Mouse (Mus musculus): Measurements from ENCODE around the gene Efna3. TPM values are rescaled to one million over a fixed set of nuclear protein-coding genes. Genes with fewer than 3 reads are reported as not detected.

The Efna3 gene
- polyA plus RNA-seq, 1 experiment from 2014 or later: 3.9 TPM

GRCm38 (mm10) chr3:89349869-89350501 is 27.2 kb upstream of the Efna3 start, which contains the start of gene Adam15:
Gene Adam15, minus strand, starts transcription at chr3:89349996.
- WGBS: 1% methylated on average over 53 of the region's 59 CpGs

GRCm38 (mm10) chr3:89348911-89349868 is 26.4 kb upstream of the Efna3 start:
- under 1% methylated on average over 38 of the region's 38 CpGs for whole genome bisulfite sequencing
- peak; percentile 41 for DNase-seq (ENCODE audit: low spot score)
- peaks cover 19% of the 10 kb centered on the region; the same call in 1 of the 2 replicates for H3K36me3 ChIP-seq
- peaks cover 37% of the 10 kb centered on the region for H3K4me1 ChIP-seq
- H3K27me3 ChIP-seq (ENCODE audit: low read depth, poor library complexity, severe bottlenecking): peaks cover 59% of the 10 kb centered on the region
- H3K9me3 ChIP-seq (replicated peaks): no peaks in the 10 kb centered on the region
- H3K27ac ChIP-seq (replicated peaks): peak overlapping the region; percentile 79
- peak overlapping the region; percentile 64 for H3K4me3 ChIP-seq

More at GRCm38 (mm10) chr3:89349869-89350501, 27.2 kb upstream of the Efna3 start, which contains the start of gene Adam15:
- H3K27me3 ChIP-seq (ENCODE audit: low read depth, poor library complexity, severe bottlenecking): peaks cover 59% of the 10 kb centered on the region
- peaks cover 39% of the 10 kb centered on the region for H3K4me1 ChIP-seq
- peak within 1 kb of the TSS; percentile 64 for H3K4me3 ChIP-seq
- DNase-seq (ENCODE audit: low spot score): peak; percentile 92
- H3K9me3 ChIP-seq (replicated peaks): no peaks in the 10 kb centered on the region
- H3K36me3 ChIP-seq: peaks cover 12% of the 10 kb centered on the region; the same call in 1 of the 2 replicates
- H3K27ac ChIP-seq (replicated peaks): peak within 1 kb of the TSS; percentile 79

GRCm38 (mm10) chr3:89347916-89348315 is 25.2 kb upstream of the Efna3 start:
- H3K9me3 ChIP-seq (replicated peaks): no peaks in the 10 kb centered on the region
- H3K36me3 ChIP-seq: peaks cover 32% of the 10 kb centered on the region
- H3K4me3 ChIP-seq: 0 out of 2 replicates have a peak overlapping the region, but pooled peaks have one; percentile 64
- H3K4me1 ChIP-seq: peaks cover 37% of the 10 kb centered on the region
- peaks cover 56% of the 10 kb centered on the region for H3K27me3 ChIP-seq (ENCODE audit: low read depth, poor library complexity, severe bottlenecking)
- WGBS: 43% methylated on average over 1 of the region's 1 CpGs
- DNase-seq (ENCODE audit: low spot score): no peak
- no peak overlapping the region for H3K27ac ChIP-seq (replicated peaks)

- peaks cover 39% of the 10 kb centered on the region for H3K36me3 ChIP-seq
- peaks cover 47% of the 10 kb centered on the region for H3K27me3 ChIP-seq (ENCODE audit: low read depth, poor library complexity, severe bottlenecking)
- WGBS: 83% methylated on average over 10 of the region's 10 CpGs
These were observed 24.2 kb upstream of the Efna3 start for GRCm38 (mm10) chr3:89346815-89347540.

GRCm38 (mm10) chr3:89343279-89343678 is 20.5 kb upstream of the Efna3 start:
- peaks cover 25% of the 10 kb centered on the region for H3K27me3 ChIP-seq (ENCODE audit: low read depth, poor library complexity, severe bottlenecking)
- WGBS: 92% methylated on average over 7 of the region's 7 CpGs
- H3K36me3 ChIP-seq: peaks cover 42% of the 10 kb centered on the region
- no peak for DNase-seq (ENCODE audit: low spot score)
- H3K4me1 ChIP-seq: peaks cover 32% of the 10 kb centered on the region
- no peak overlapping the region; the same call in 1 of the 2 replicates for H3K27ac ChIP-seq (replicated peaks)
- no peak overlapping the region for H3K4me3 ChIP-seq
- no peaks in the 10 kb centered on the region for H3K9me3 ChIP-seq (replicated peaks)

More at GRCm38 (mm10) chr3:89346815-89347540, 24.2 kb upstream of the Efna3 start:
- no peaks in the 10 kb centered on the region for H3K9me3 ChIP-seq (replicated peaks)
- no peak overlapping the region for H3K4me3 ChIP-seq
- no peak for DNase-seq (ENCODE audit: low spot score)
- peaks cover 30% of the 10 kb centered on the region for H3K4me1 ChIP-seq
- 0 out of 2 replicates have a peak overlapping the region, but pooled peaks have one; percentile 3 for H3K27ac ChIP-seq (replicated peaks)

- 93% methylated on average over 4 of the region's 4 CpGs for WGBS
- Histone ChIP-seq H3K4me3 (no peak overlapping the region), H3K4me1 (peaks cover 42% of the 10 kb centered on the region), H3K27me3 (ENCODE audit: low read depth, poor library complexity, severe bottlenecking) (peaks cover 10% of the 10 kb centered on the region), H3K27ac (replicated peaks) (no peak overlapping the region), H3K9me3 (replicated peaks) (no peaks in the 10 kb centered on the region), H3K36me3 (peaks cover 39% of the 10 kb centered on the region)
- no peak for DNase-seq (ENCODE audit: low spot score)
These were observed 19.0 kb upstream of the Efna3 start for GRCm38 (mm10) chr3:89341794-89342193.

GRCm38 (mm10) chr3:89340465-89340864 is 17.7 kb upstream of the Efna3 start:
- Histone ChIP-seq H3K4me3 (peak overlapping the region; percentile 50), H3K27ac (replicated peaks) (peak overlapping the region; percentile 72)
- WGBS: 2% methylated on average over 11 of the region's 11 CpGs

GRCm38 (mm10) chr3:89339416-89339815 is 16.7 kb upstream of the Efna3 start:
- 27% methylated on average over 8 of the region's 8 CpGs for WGBS
- H3K27ac ChIP-seq (replicated peaks): peak overlapping the region; percentile 72; the same call in 1 of the 2 replicates
- H3K36me3 ChIP-seq: peaks cover 36% of the 10 kb centered on the region
- H3K27me3 ChIP-seq (ENCODE audit: low read depth, poor library complexity, severe bottlenecking): peaks cover 23% of the 10 kb centered on the region
- H3K4me1 ChIP-seq: peaks cover 62% of the 10 kb centered on the region
- DNase-seq (ENCODE audit: low spot score): peak; percentile 88
- H3K4me3 ChIP-seq: peak overlapping the region; percentile 91; the same call in 1 of the 2 replicates
- no peaks in the 10 kb centered on the region for H3K9me3 ChIP-seq (replicated peaks)

More at GRCm38 (mm10) chr3:89340465-89340864, 17.7 kb upstream of the Efna3 start:
- peaks cover 56% of the 10 kb centered on the region for H3K4me1 ChIP-seq
- H3K36me3 ChIP-seq: peaks cover 36% of the 10 kb centered on the region
- H3K9me3 ChIP-seq (replicated peaks): no peaks in the 10 kb centered on the region
- H3K27me3 ChIP-seq (ENCODE audit: low read depth, poor library complexity, severe bottlenecking): peaks cover 12% of the 10 kb centered on the region
- DNase-seq (ENCODE audit: low spot score): peak; percentile 88

GRCm38 (mm10) chr3:89337721-89338578 is 15.2 kb upstream of the Efna3 start, which contains the start of gene Efna4:
Gene Efna4, minus strand, starts transcription at chr3:89338028.
- Histone ChIP-seq H3K4me3 (peak within 1 kb of the TSS; percentile 91), H3K27me3 (ENCODE audit: low read depth, poor library complexity, severe bottlenecking) (peaks cover 37% of the 10 kb centered on the region), H3K27ac (replicated peaks) (peak within 1 kb of the TSS; percentile 96), H3K4me1 (peaks cover 74% of the 10 kb centered on the region), H3K36me3 (peaks cover 36% of the 10 kb centered on the region), H3K9me3 (replicated peaks) (no peaks in the 10 kb centered on the region)
- peak; percentile 84 for DNase-seq (ENCODE audit: low spot score)
- under 1% methylated on average over 44 of the region's 44 CpGs for WGBS

GRCm38 (mm10) chr3:89337062-89337720 is 14.4 kb upstream of the Efna3 start:
- H3K4me1 ChIP-seq: peaks cover 81% of the 10 kb centered on the region
- peaks cover 45% of the 10 kb centered on the region for H3K27me3 ChIP-seq (ENCODE audit: low read depth, poor library complexity, severe bottlenecking)
- H3K36me3 ChIP-seq: peaks cover 31% of the 10 kb centered on the region
- H3K27ac ChIP-seq (replicated peaks): peak overlapping the region; percentile 96
- no peak for DNase-seq (ENCODE audit: low spot score)
- WGBS: under 1% methylated on average over 20 of the region's 21 CpGs
- peak overlapping the region; percentile 91 for H3K4me3 ChIP-seq
- H3K9me3 ChIP-seq (replicated peaks): no peaks in the 10 kb centered on the region

GRCm38 (mm10) chr3:89336529-89336928 is 13.8 kb upstream of the Efna3 start:
- H3K27ac ChIP-seq (replicated peaks): peak overlapping the region; percentile 96

More at GRCm38 (mm10) chr3:89336529-89336928, 13.8 kb upstream of the Efna3 start:
- Histone ChIP-seq H3K9me3 (replicated peaks) (no peaks in the 10 kb centered on the region), H3K36me3 (peaks cover 26% of the 10 kb centered on the region), H3K27me3 (ENCODE audit: low read depth, poor library complexity, severe bottlenecking) (peaks cover 49% of the 10 kb centered on the region), H3K4me1 (peaks cover 88% of the 10 kb centered on the region), H3K4me3 (peak overlapping the region; percentile 91)
- no peak for DNase-seq (ENCODE audit: low spot score)
- 7% methylated on average over 6 of the region's 6 CpGs for WGBS
